Mouse (Mus musculus) kidney, adult 2 months (tissue): ENCODE results near the gene Scd4.

ENCODE experiments used
- CTCF ChIP-seq: fragments of 200-500 bp; conservative IDR thresholded peaks from 2 replicates; pipeline ENCODE4 v1.5.1; 2011; ENCODE audit warnings: low read depth, mild to moderate bottlenecking, control low read depth, low read length, moderate library complexity, mixed read lengths; ENCODE audit not compliant: insufficient read depth, insufficient read length
- POLR2A ChIP-seq: fragments of 200-500 bp; IDR thresholded peaks from one replicate; pipeline ENCODE4 v1.6.1; 2011; ENCODE audit warnings: low read depth, low read length, control low read depth

- TF ChIP-seq POLR2A, result no peak
- no peak for TF ChIP-seq CTCF
These were observed 11.7 kb upstream of the Scd4 start for GRCm38 (mm10) chr19:44321201-44321600.
